Mouse (Mus musculus) neural tube, embryonic 11.5 days (tissue): ENCODE data around the gene Krtap19-4. TPM values are rescaled to one million over a fixed set of nuclear protein-coding genes. Genes with fewer than 3 reads are reported as not detected.

ENCODE experiments used
- ATAC-seq: fragments of 200-750 bp; cut with Nextera tagmentation; 2 replicates; pipeline ENCODE4 v1.8.0; 2017; ENCODE audit warnings: moderate number of reproducible peaks, mild to moderate bottlenecking, moderate TSS enrichment, moderate library complexity; ENCODE audit not compliant: insufficient read depth, low FRiP score, low TSS enrichment
- DNase-seq: peaks from one replicate; pipeline ENCODE4 v3.0.0-alpha.2; 2015; ENCODE audit warnings: low spot score
- H3K27ac ChIP-seq: fragments of 300-500 bp; sonication (generic); 2 replicates; pipeline ENCODE4 v1.5.1; 2014; ENCODE audit warnings: low read depth, mild to moderate bottlenecking, low read length
- H3K27me3 ChIP-seq: fragments of 300-500 bp; sonication (generic); 2 replicates; pipeline ENCODE4 v1.6.1; 2014; ENCODE audit warnings: mild to moderate bottlenecking, low read length, mixed read lengths; ENCODE audit not compliant: control insufficient read depth, insufficient read depth
- H3K36me3 ChIP-seq: fragments of 300-500 bp; sonication (generic); 2 replicates; pipeline ENCODE4 v1.6.1; 2014; ENCODE audit warnings: mild to moderate bottlenecking, low read length, moderate library complexity, mixed read lengths; ENCODE audit not compliant: control insufficient read depth, insufficient read depth
- H3K4me1 ChIP-seq: fragments of 300-500 bp; sonication (generic); 2 replicates; pipeline ENCODE4 v1.6.1; 2014; ENCODE audit warnings: low read length, mixed read lengths; ENCODE audit not compliant: control insufficient read depth, insufficient read depth
- H3K4me2 ChIP-seq: fragments of 300-500 bp; sonication (generic); 2 replicates; pipeline ENCODE4 v1.6.1; 2014; ENCODE audit warnings: low read depth, mild to moderate bottlenecking, moderate library complexity
- H3K4me3 ChIP-seq: fragments of 300-500 bp; sonication (generic); 2 replicates; pipeline ENCODE4 v1.5.1; 2014; ENCODE audit warnings: low read depth, low read length
- H3K9ac ChIP-seq: fragments of 300-500 bp; sonication (generic); 2 replicates; pipeline ENCODE4 v1.6.1; 2014; ENCODE audit warnings: mild to moderate bottlenecking, low read length
- H3K9me3 ChIP-seq: fragments of 300-500 bp; sonication (generic); 2 replicates; pipeline ENCODE4 v1.6.1; 2016; ENCODE audit warnings: low read length; ENCODE audit not compliant: control insufficient read depth
- WGBS: fragments of 180-500 bp; shearing (Covaris S2); extraction: QIAGEN DNeasy Blood & Tissue Kit; methylation state at CpG from one replicate; pipeline ENCODE4 v1.1.7; 2014; 5-methylcytosine and 5-hydroxymethylcytosine counted together
- polyA plus RNA-seq: library from polyadenylated mRNA; unstranded; fragments of >200 nt; fragmentation: Nextera tagmentation; extraction: Ambion mirVana; gene quantifications from 2 replicates; pipeline ENCODE4 v1.2.1, GENCODE M21; 2014

The Krtap19-4 gene
- polyA plus RNA-seq, 1 experiment from 2014 or later = not detected

GRCm38 (mm10) chr16:88848558-88848957 is 36.3 kb downstream of the Krtap19-4 start:
- Histone ChIP-seq H3K27me3 (no peaks in the 10 kb centered on the region), H3K9ac (no peak overlapping the region), H3K4me3 (no peak overlapping the region), H3K27ac (no peak overlapping the region), H3K4me1 (no peaks in the 10 kb centered on the region), H3K9me3 (no peaks in the 10 kb centered on the region), H3K36me3 (no peaks in the 10 kb centered on the region), H3K4me2 (no peak overlapping the region)
- WGBS = 89% methylated on average over 4 of the region's 4 CpGs
- no peak for DNase-seq
- no peak for ATAC-seq

- no peaks in the 10 kb centered on the region for H3K36me3 ChIP-seq
- no peak overlapping the region for H3K27ac ChIP-seq
- no peaks in the 10 kb centered on the region for H3K9me3 ChIP-seq
- no peaks in the 10 kb centered on the region for H3K27me3 ChIP-seq
- H3K4me3 ChIP-seq = no peak overlapping the region
- WGBS = 92% methylated on average over 1 of the region's 1 CpGs
- no peak for ATAC-seq
- H3K4me2 ChIP-seq = no peak overlapping the region
- H3K4me1 ChIP-seq = no peaks in the 10 kb centered on the region
- DNase-seq = no peak
- no peak overlapping the region for H3K9ac ChIP-seq
Measured at GRCm38 (mm10) chr16:88847363-88847762, 37.5 kb downstream of the Krtap19-4 start.

Other genes with a start within 250 kb of the Krtap19-4 start
- gene Krtap26-1, start 237.3 kb downstream of the Krtap19-4 start, polyA plus RNA-seq = not detected in 2 replicates
- not detected in 2 replicates for gene Krtap27-1, start 213.4 kb downstream of the Krtap19-4 start, polyA plus RNA-seq
- not detected in 2 replicates for gene 2310061N02Rik, start 177.1 kb downstream of the Krtap19-4 start, polyA plus RNA-seq
- gene Krtap13-1, start 156.2 kb downstream of the Krtap19-4 start, polyA plus RNA-seq = not detected in 2 replicates
- gene Krtap13, start 133.5 kb downstream of the Krtap19-4 start, polyA plus RNA-seq = not detected in 2 replicates
- not detected in 2 replicates for gene 2310034C09Rik, start 126.2 kb downstream of the Krtap19-4 start, polyA plus RNA-seq
- gene 2310057N15Rik, start 110.9 kb downstream of the Krtap19-4 start, polyA plus RNA-seq = not detected in 2 replicates
- not detected in 2 replicates for gene Gm5965, start 107.2 kb downstream of the Krtap19-4 start, polyA plus RNA-seq
- not detected in 2 replicates for gene Gm20741, start 72.9 kb downstream of the Krtap19-4 start, polyA plus RNA-seq
- gene Krtap15, start 64.9 kb downstream of the Krtap19-4 start, polyA plus RNA-seq = not detected in 2 replicates
- not detected in 2 replicates for gene Krtap14, start 58.9 kb downstream of the Krtap19-4 start, polyA plus RNA-seq
- gene Krtap19-1, start 15.7 kb downstream of the Krtap19-4 start, polyA plus RNA-seq = not detected in 2 replicates
- gene Krtap19-2, start 10.8 kb downstream of the Krtap19-4 start, polyA plus RNA-seq = not detected in 2 replicates
- gene Krtap19-3, start 7.1 kb downstream of the Krtap19-4 start, polyA plus RNA-seq = not detected in 2 replicates
- not detected in 2 replicates for gene Krtap19-5, start 11.4 kb upstream of the Krtap19-4 start, polyA plus RNA-seq
- gene Krtap19-9b, start 47.2 kb upstream of the Krtap19-4 start, polyA plus RNA-seq = not detected in 2 replicates
- gene Krtap16-3, start 77.8 kb upstream of the Krtap19-4 start, polyA plus RNA-seq = not detected in 2 replicates
- not detected in 2 replicates for gene Krtap22-2, start 125.7 kb upstream of the Krtap19-4 start, polyA plus RNA-seq
- gene Gm10229, start 130.2 kb upstream of the Krtap19-4 start, polyA plus RNA-seq = not detected in 2 replicates
- gene Krtap6-1, start 146.6 kb upstream of the Krtap19-4 start, polyA plus RNA-seq = not detected in 2 replicates
- not detected in 2 replicates for gene Gm10228, start 156.4 kb upstream of the Krtap19-4 start, polyA plus RNA-seq
- not detected in 2 replicates for gene Krtap6-5, start 162.8 kb upstream of the Krtap19-4 start, polyA plus RNA-seq
- gene 1110025L11Rik, start 178.9 kb upstream of the Krtap19-4 start, polyA plus RNA-seq = not detected in 2 replicates
- gene Krtap6-3, start 198.9 kb upstream of the Krtap19-4 start, polyA plus RNA-seq = not detected in 2 replicates